Mouse (Mus musculus): ENCODE results near the gene Gapdhs.

DNA sequence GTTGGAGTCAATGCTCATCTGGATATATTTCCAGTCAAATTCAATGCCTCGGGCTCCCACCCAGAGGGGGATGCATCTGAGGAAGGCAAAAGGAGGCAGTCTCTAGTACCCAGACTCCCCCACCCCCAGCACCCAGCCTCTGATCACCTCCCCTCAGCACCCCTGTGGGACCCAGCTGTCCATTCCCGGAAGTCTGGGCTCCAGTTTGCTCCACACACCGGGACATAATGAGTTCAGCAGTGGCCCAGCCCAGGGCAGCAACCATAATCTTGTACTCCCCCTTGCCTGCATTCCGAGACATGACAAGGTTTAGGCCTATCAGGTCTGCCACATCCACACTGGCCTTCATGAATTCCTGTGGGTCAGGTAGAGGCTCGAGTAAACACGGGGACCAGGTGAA is 15.3 kb downstream of the Gapdhs start:
- TF ChIP-seq CTCF (IDR thresholded peaks at IDR 0.05; ENCODE audit: low read depth) (no peak), EP300 (IDR thresholded peaks at IDR 0.05; ENCODE audit: low read depth) (no peak)
